Mouse (Mus musculus) CD4-positive, CD25-positive, alpha-beta regulatory T cell, adult 4 months (primary cell): ENCODE data around the gene Nck2. TPM values are rescaled to one million over a fixed set of nuclear protein-coding genes. Genes with fewer than 3 reads are reported as not detected.

Source experiments
- ATAC-seq: one replicate; pipeline ENCODE4 v1.8.0; 2017
- polyA plus RNA-seq, 2 experiments: library from polyadenylated mRNA; unstranded; fragments of 100-300 nt; shearing (Covaris generic); gene quantifications; one replicate each; pipeline ENCODE4 v1.2.1; 2017

Nck2 gene
- polyA plus RNA-seq, 2 experiments from 2014 or later, result 16.0 to 22.3 TPM

DNA sequence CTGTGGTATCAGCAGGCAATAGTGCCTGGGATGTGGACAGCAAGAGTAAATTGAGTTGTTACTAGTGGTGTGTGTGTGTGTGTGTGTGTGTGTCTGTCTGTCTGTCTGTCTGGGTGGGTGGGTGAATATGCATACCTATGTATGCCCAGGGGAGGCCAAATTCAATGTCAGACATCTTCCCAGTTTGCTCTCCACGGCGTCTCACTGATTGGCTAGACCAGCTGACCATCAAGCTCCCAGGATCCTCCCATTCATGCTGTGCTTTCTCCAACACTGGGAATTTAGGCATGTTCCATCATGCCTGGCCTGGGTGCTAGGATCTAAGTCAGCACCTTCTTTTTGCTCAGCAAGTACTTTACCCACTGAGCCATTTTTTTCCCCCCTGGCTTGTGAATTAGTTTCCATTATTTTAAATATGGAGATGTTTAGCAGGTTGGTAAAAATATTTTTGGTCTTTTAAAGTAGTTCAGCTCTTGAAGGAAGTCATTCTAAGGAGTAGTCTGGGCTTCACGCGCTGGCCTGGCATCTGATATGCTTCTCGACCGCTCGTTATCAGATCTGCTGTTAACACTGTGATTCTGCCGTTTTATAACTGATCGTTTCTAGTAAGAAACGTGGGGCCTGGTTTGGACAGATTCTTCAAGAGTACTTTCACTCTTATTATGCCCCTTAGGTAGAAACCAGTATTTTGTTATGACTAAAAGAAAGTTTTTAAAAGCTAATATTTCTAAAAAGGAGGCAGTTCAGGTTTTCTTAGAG, 26.2 kb downstream of the Nck2 start:
- ATAC-seq, result no peak

DNA sequence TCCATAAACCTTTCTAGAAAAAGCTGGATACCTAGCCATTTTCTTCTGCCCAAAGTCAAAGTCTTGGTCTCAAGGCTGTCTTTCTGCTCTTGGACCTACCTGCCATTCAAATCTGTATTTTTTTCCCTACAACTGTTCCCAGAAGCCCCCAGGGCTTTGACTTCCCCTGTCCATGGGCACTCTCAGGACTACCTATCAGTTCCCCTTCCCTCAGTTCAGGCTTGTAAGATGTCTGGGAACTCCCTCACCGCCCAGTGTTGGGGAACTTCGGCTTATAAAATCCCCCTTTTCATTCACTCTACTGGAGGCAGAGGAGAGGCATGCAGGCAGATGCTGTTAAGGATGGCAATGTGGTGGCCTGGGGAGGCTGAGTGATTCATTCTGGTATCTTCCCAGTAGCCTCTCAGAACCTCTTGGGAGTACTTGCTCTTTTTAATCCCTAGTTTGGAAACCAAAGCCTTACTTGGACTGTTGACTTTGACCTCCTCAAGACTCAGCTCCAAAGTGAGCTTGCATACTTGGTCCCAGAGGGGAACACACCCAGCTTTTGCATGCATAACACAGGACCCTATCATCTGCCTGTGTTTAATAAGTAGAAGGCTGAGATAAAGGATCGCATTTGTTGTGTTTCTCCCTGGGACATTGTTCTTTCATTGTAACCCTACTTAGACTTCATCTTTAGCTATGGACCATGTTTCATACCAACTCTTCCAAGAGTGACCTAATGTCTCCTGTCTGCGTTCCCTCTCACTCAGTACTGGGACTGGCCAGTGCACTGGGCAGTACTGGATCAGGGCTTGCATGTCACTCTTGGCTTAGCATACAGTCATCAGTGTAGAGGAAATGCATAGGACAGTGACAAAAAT, 27.0 kb downstream of the Nck2 start:
- peak; percentile 9 for ATAC-seq

DNA sequence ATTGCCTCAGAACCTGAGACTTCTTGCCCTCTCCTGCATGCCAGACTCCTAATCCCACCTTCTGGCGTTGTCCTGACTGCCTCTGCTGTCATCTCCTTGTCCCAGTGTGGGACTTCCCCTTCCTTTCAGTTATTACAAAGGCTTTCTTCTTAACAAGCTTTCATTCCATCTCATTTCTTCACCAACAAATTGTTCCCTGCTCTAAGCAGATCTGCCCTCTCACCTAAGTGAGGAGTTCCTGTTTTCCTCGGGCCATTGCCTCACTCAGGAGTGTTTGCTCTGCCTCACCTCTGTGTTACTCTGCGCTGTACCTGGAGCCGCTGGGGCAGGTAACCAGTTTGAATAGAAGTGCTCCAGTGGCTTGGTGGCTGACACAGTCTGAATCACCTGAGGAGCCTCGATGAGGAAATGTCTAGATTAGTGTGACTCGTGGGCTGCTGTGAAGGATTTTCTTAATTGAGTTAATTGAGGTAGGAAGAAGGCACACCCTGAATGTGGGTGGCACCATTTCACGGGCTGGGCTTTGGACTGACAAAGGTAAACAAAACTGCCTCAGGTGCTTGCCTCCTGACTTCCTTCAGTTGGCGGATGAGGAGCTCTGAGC, 27.8 kb downstream of the Nck2 start:
- ATAC-seq, result no peak

DNA sequence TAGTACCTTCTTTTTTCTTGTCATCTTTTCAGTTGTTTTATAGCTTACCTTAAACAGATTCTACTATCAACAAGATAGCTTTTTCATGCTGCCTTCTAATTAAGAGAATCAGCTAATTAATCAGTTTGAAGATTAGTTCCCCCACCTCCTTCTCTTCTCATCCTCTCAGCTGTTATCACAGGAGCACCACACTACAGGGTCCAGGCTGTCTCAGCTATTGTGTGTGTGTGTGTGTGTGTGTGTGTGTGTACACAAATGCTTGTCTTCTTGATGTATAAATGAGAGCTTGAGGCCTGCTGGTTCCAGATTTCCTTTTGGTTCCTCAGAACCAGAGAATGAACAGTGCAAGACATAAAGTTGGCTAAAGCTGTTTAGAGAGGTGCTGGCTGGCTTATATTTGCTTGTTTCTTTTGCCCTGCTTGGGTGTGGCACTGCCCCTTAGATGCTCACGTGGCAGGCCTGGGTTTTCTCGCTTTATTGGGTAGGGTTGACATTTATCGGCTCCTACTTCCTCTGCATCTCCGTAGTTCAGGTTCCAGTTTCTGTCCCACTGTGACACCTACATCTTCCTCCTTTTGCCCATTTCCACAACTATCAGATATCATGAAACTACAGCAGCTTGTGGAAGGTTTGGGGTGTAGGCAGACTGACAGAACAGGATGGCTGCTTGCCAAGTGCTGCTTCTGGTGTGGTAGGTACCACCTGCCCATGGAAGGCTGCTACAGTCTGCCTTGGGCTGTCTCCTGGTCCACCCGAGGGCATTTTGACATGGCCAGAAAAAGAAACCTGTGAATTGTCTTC, 29.6 kb downstream of the Nck2 start:
- peak; percentile 8 for ATAC-seq

GRCm38 (mm10) chr1:43474535-43475409, 30.4 kb downstream of the Nck2 start:
- ATAC-seq, result peak; percentile 54

GRCm38 (mm10) chr1:43477954-43478353, 33.6 kb downstream of the Nck2 start:
- peak; percentile 56 for ATAC-seq

- ATAC-seq, result no peak
Measured at GRCm38 (mm10) chr1:43485204-43485603, 40.8 kb downstream of the Nck2 start.

GRCm38 (mm10) chr1:43486500-43486899, 42.1 kb downstream of the Nck2 start:
- no peak for ATAC-seq

GRCm38 (mm10) chr1:43486956-43487722, 42.8 kb downstream of the Nck2 start:
- ATAC-seq, result no peak

GRCm38 (mm10) chr1:43489311-43489710, 44.9 kb downstream of the Nck2 start:
- no peak for ATAC-seq

DNA sequence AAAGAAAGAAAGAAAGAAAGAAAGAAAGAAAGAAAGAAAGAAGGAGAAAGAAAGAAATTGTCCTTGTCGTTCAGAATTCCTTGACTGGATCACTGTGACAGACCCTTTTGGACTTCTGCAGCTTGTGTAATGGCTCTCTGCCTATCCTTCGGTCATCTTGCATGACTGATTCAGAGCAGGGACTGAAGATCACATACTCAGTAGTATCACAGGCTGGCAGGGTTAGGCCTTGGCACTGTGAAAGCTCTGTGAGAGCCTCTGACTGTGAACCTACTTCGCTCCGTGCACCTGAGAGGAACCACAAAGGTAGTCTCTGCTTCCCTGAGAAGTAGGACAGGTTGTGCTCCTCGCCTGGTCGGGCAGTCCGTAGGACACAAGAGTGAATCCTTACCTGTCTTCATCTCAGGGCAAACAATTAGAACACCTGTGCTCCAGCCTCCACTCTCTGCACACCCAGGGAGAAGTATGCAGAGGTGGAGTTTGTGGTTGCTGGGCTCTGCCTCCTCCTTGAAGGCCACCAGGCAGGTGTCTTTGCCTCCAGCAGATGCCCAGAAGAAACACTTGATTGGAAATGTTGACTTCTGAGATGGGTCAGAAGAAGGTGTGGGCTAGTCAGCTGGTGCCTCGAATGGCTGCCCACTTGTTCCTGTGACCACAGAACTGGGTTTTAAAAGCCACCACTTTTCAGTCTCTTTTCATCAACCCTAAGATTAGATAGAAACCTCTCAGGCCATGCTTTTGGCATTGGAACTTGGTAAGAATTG, 47.3 kb downstream of the Nck2 start:
- ATAC-seq, result no peak

GRCm38 (mm10) chr1:43492803-43493437, 48.5 kb downstream of the Nck2 start:
- no peak for ATAC-seq

DNA sequence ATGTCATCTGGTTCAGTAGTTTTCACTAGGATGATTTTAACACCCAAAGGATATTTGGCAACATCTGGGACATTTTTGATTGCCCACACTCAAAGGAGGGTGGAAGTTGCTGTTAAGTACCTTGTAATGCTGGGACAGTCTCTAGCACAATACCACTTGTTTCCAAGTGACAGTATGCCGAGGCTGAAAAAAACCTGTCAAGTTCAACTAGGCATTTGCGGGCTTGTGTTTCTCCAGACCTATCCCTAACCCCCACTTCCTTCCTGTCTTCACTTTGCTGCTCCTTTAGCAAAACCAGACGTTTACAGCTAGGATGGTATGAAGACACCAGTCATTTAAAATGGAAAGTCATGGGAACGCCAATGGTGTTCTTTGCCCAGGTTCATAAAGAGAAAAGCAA, 51.7 kb downstream of the Nck2 start:
- no peak for ATAC-seq

GRCm38 (mm10) chr1:43496993-43497392, 52.6 kb downstream of the Nck2 start:
- ATAC-seq, result no peak

DNA sequence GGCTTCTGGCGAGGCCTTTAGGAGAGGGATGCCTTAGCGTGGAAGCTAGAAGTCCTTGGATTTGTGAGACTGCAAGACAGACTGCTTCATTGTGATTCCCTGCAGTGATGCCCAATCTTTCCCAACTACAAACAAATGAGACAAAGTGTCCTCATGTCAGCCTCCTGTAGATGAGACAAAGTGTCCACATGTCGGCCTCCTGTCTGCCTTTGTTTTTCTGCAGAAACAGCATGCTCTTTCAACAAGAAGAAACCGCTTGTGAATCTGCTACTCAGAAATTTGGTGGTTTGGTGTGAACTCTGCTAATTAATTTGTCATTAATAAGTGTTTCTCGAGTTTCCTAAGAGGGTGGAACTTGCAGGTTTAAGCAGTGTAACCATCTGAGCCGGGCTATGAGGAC, 53.6 kb downstream of the Nck2 start:
- no peak for ATAC-seq

GRCm38 (mm10) chr1:43500121-43500520, 55.7 kb downstream of the Nck2 start:
- peak; percentile 68 for ATAC-seq

- ATAC-seq, result peak; percentile 59
Measured at GRCm38 (mm10) chr1:43501143-43501919, 57.0 kb downstream of the Nck2 start.
